ENCODE assay signal across 13 mouse cellular contexts in the genomic region with DNA sequence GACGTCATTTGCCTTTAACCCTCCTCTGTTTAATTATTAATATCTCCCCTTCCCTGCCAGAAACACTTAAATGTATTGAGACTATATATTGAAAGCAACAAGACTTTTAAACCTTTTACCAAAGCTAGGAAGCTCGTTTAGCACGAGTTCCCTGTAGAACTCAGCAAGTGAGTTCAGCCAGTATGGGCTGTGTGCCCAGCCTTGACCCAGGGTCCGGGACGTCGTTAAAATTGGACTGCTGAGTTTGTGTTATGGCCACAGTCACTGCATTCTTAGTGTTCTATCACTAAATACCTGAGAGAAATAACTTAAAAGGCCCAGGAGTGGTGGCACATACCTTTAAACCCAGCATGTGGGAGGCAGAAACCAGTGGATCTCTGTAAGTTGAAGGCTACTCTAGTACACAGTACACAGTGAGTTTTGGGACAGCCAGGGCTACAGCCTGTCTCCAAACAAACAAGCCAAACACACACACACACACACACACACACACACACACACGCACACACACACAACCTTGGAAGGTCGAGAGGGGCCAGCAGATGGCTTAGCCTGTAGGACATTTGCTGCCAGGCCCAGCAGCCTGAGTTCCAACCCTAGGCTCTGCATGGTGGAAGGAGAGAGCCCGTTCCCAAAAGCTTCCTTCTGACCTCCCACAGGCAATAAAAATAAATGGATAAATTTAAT. TPM values are rescaled to one million over a fixed set of nuclear protein-coding genes. Genes with fewer than 3 reads are reported as not detected.
A peak's percentile ranks its signal among the peaks of the same experiment; 100 is the strongest.
DNase-seq lines count a peak whose midpoint lies in the region; ATAC-seq and TF ChIP-seq lines count a peak whose summit lies in the region.
"Had no signal": no experiment of that assay in that cellular context is flagged by ENCODE, and none has a peak within 500 bp of the region (broad histone marks: within the 10 kb centered on the region; RNA-seq: fewer than 3 reads in every experiment).

No protein-coding gene starts in this region.

- no peak for ATAC-seq in liver, embryonic 12.5 days
- no peak for ATAC-seq in liver, embryonic 11.5 days (replicated peaks; ENCODE audit: low FRiP score)

- no peak overlapping the region for H3K4me3 ChIP-seq in liver, embryonic 12.5 days
- no peak overlapping the region for H3K4me3 ChIP-seq in liver, embryonic 11.5 days (ENCODE audit: low read depth, low read length)
- H3K4me3 ChIP-seq in cerebellum, adult 2 months (replicated peaks; ENCODE audit: insufficient read depth, low read depth, low read length), result no peak overlapping the region
- H3K4me3 ChIP-seq: heart, embryonic 12.5 days; midbrain, embryonic 10.5 days; neural tube, embryonic 13.5 days had no signal

- no peak for DNase-seq in liver, embryonic 11.5 days (ENCODE audit: low spot score)
- DNase-seq in cerebellum, adult 2 months, result peak; percentile 77 to 83
- DNase-seq in cerebellum, postnatal 36 days, result peak; percentile 75 to 77
- DNase-seq in kidney, postnatal 36 days, result peak; percentile 73 to 76
- no peak for DNase-seq in spleen, postnatal 4 days (ENCODE audit: low spot score in 2 of 2)
- no peak for DNase-seq in spleen, postnatal 10 days (ENCODE audit: low spot score in 2 of 2)
- DNase-seq in right cerebral cortex, postnatal 10 days (ENCODE audit: low spot score in 2 of 2), result no peak
- DNase-seq: right cerebral cortex, postnatal 25 days; thymus, postnatal 36 days had no signal

- H3K27ac ChIP-seq in liver, embryonic 12.5 days, result peak overlapping the region; percentile 43; the same call in 1 of the 2 replicates
- no peak overlapping the region for H3K27ac ChIP-seq in liver, embryonic 11.5 days (ENCODE audit: low read depth, low read length)
- no peak overlapping the region for H3K27ac ChIP-seq in cerebellum, adult 2 months (ENCODE audit: insufficient read depth, low read length)

- TF ChIP-seq CTCF in cerebellum, adult 2 months (IDR thresholded peaks at IDR 0.05; ENCODE audit: borderline replicate concordance, insufficient read depth, low read depth, low read length), result no peak

- 53% methylated on average over 9 of the region's 9 CpGs for WGBS in liver, embryonic 12.5 days (ENCODE audit: insufficient replicate concordance)
- 61% methylated on average over 9 of the region's 9 CpGs for WGBS in liver, embryonic 11.5 days
- 18% methylated on average over 9 of the region's 9 CpGs for WGBS in cerebellum, adult 2 months

- H3K4me1 ChIP-seq in liver, embryonic 12.5 days, result peaks cover 57% of the 10 kb centered on the region
- peaks cover 12% of the 10 kb centered on the region; the same call in 1 of the 2 replicates for H3K4me1 ChIP-seq in liver, embryonic 11.5 days (replicated peaks; ENCODE audit: control insufficient read depth, insufficient read depth, low read length)
- H3K4me1 ChIP-seq in cerebellum, adult 2 months (ENCODE audit: control insufficient read depth, insufficient read depth, low read length), result peaks cover 18% of the 10 kb centered on the region

- no peaks in the 10 kb centered on the region for H3K27me3 ChIP-seq in liver, embryonic 12.5 days (replicated peaks)
- H3K27me3 ChIP-seq in liver, embryonic 11.5 days (replicated peaks; ENCODE audit: control insufficient read depth, insufficient read depth, low read length), result no peaks in the 10 kb centered on the region
- H3K27me3 ChIP-seq in cerebellum, adult 2 months (ENCODE audit: control insufficient read depth, insufficient read depth, low read length), result no peaks in the 10 kb centered on the region
- H3K27me3 ChIP-seq: heart, embryonic 12.5 days; neural tube, embryonic 13.5 days had no signal

- H3K4me2 ChIP-seq in liver, embryonic 12.5 days, result no peak overlapping the region
- H3K4me2 ChIP-seq in liver, embryonic 11.5 days, result no peak overlapping the region
- H3K4me2 ChIP-seq: heart, embryonic 12.5 days; neural tube, embryonic 13.5 days had no signal

- no peak for TF ChIP-seq POLR2A in cerebellum, adult 2 months (IDR thresholded peaks at IDR 0.05; ENCODE audit: borderline replicate concordance, insufficient read depth, low read length)

- no peaks in the 10 kb centered on the region for H3K36me3 ChIP-seq in liver, embryonic 12.5 days
- no peaks in the 10 kb centered on the region for H3K36me3 ChIP-seq in liver, embryonic 11.5 days (ENCODE audit: control insufficient read depth, insufficient read depth, low read length)
- H3K36me3 ChIP-seq: heart, embryonic 12.5 days; midbrain, embryonic 10.5 days; neural tube, embryonic 13.5 days had no signal

- no peaks in the 10 kb centered on the region for H3K9me3 ChIP-seq in liver, embryonic 12.5 days (replicated peaks)
- H3K9me3 ChIP-seq in liver, embryonic 11.5 days (ENCODE audit: control insufficient read depth, low read length), result no peaks in the 10 kb centered on the region
- H3K9me3 ChIP-seq: heart, embryonic 12.5 days; midbrain, embryonic 10.5 days; neural tube, embryonic 13.5 days had no signal

- H3K9ac ChIP-seq in liver, embryonic 12.5 days, result no peak overlapping the region
- no peak overlapping the region for H3K9ac ChIP-seq in liver, embryonic 11.5 days (ENCODE audit: low read depth, low read length)
- H3K9ac ChIP-seq: heart, embryonic 12.5 days; neural tube, embryonic 13.5 days had no signal

RNA-seq across cellular contexts. Expression of gene Hpcal1, which starts 11.7 kb away (rescaled TPM):
- 17.6 and 18.6 TPM in 2 replicates for polyA plus RNA-seq in liver, embryonic 12.5 days (2016; fragmentation: Nextera tagmentation; extraction: Ambion mirVana)
- 30.2 and 31.8 TPM in 2 replicates for polyA plus RNA-seq in liver, embryonic 11.5 days (2014; fragmentation: Nextera tagmentation; extraction: Ambion mirVana)
- polyA plus RNA-seq in cerebellum, adult 2 months (2012; rRNA removed), result 544 TPM in 2 replicates

Comparison
In these comparisons a context has a peak if more than half of its experiments do, and no peak if none do; other contexts are left out.
1. DNase-seq: peak in cerebellum, adult 2 months (2 of 2), cerebellum, postnatal 36 days (2 of 2) and kidney, postnatal 36 days (2 of 2); none in liver, embryonic 11.5 days (single experiment), spleen, postnatal 4 days (0 of 2), spleen, postnatal 10 days (0 of 2) and right cerebral cortex, postnatal 10 days (0 of 2).
2. RNA of gene Hpcal1, which starts 11.7 kb away (polyA plus RNA-seq): 544 TPM in cerebellum, adult 2 months; 30.2 to 31.8 TPM in liver, embryonic 11.5 days and 17.6 to 18.6 TPM in liver, embryonic 12.5 days; every median in the first group is over 10 times any median in the second.